Mouse (Mus musculus): ENCODE results near the gene Nek1.

GRCm38 (mm10) chr8:61150596-61150995, 157.6 kb downstream of the Nek1 start:
- TF ChIP-seq CTCF (IDR thresholded peaks at IDR 0.05; ENCODE audit: borderline replicate concordance, insufficient read depth, low read length): no peak
- TF ChIP-seq POLR2A (IDR thresholded peaks at IDR 0.05; ENCODE audit: low read depth, low read length): no peak

All from embryonic fibroblast, embryonic 13.5 days (primary cell).